Mouse (Mus musculus) spleen, postnatal 14 days (tissue): ENCODE results near the gene Raver1.
A peak's percentile ranks its signal among the peaks of the same experiment; 100 is the strongest.
"Not testable (repeated sequence)": the region's sequence is repeated elsewhere in the genome, so short reads cannot be mapped to it uniquely, and the experiment has no call there.

ENCODE experiments used
- DNase-seq, 2 experiments: peaks; one replicate each; pipeline ENCODE4 v3.0.0; 2021 to 2022; ENCODE audit warnings: low spot score in 2 of 2

Gene Raver1

GRCm38 (mm10) chr9:21105760-21106564 lies 14.2 kb upstream of the Raver1 start:
- DNase-seq: no peak

GRCm38 (mm10) chr9:21104814-21105213 lies 13.0 kb upstream of the Raver1 start:
- no peak for DNase-seq

GRCm38 (mm10) chr9:21102076-21102475 lies 10.3 kb upstream of the Raver1 start:
- DNase-seq: no peak

GRCm38 (mm10) chr9:21100447-21101161 lies 8.8 kb upstream of the Raver1 start:
- no peak for DNase-seq

- DNase-seq: no peak
Measured at GRCm38 (mm10) chr9:21097793-21098192, 6.0 kb upstream of the Raver1 start.

- DNase-seq: no peak
Measured at GRCm38 (mm10) chr9:21095958-21096357, 4.2 kb upstream of the Raver1 start.

- DNase-seq: no peak
Measured at GRCm38 (mm10) chr9:21093423-21093822, 1.6 kb upstream of the Raver1 start.

- DNase-seq: no peak
Measured at GRCm38 (mm10) chr9:21090972-21091706, 669 bp downstream of the Raver1 start.

- no peak for DNase-seq
Measured at GRCm38 (mm10) chr9:21090537-21090936, 1.3 kb downstream of the Raver1 start.

- no peak for DNase-seq
Measured at GRCm38 (mm10) chr9:21083324-21083723, 8.5 kb downstream of the Raver1 start.

GRCm38 (mm10) chr9:21081127-21081526 lies 10.7 kb downstream of the Raver1 start:
- DNase-seq: no peak

GRCm38 (mm10) chr9:21075625-21076024 lies 16.2 kb downstream of the Raver1 start:
- no peak for DNase-seq

- no peak for DNase-seq
Measured at GRCm38 (mm10) chr9:21074173-21074572, 17.6 kb downstream of the Raver1 start.

GRCm38 (mm10) chr9:21073044-21073840 lies 18.6 kb downstream of the Raver1 start, which contains the start of the genes Gm49373 and Fdx1l:
Gene Gm49373, minus strand, starts transcription at chr9:21073096.
Gene Fdx1l, minus strand, starts transcription at chr9:21073614.
- peak; percentile 65 to 79 for DNase-seq

GRCm38 (mm10) chr9:21072641-21073040 lies 19.2 kb downstream of the Raver1 start:
- no peak for DNase-seq

GRCm38 (mm10) chr9:21067006-21067684 lies 24.7 kb downstream of the Raver1 start, which contains the start of gene Zglp1:
Gene Zglp1, minus strand, starts transcription at chr9:21067093.
- DNase-seq: no peak

GRCm38 (mm10) chr9:21062928-21063327 lies 28.9 kb downstream of the Raver1 start:
- DNase-seq: no peak

GRCm38 (mm10) chr9:21051578-21051977 lies 40.2 kb downstream of the Raver1 start:
- DNase-seq: no peak

GRCm38 (mm10) chr9:21045235-21045634 lies 46.6 kb downstream of the Raver1 start:
- no peak for DNase-seq

- not testable (repeated sequence) for DNase-seq
Measured at GRCm38 (mm10) chr9:21044785-21045184, 47.0 kb downstream of the Raver1 start.

GRCm38 (mm10) chr9:21043563-21043962 lies 48.2 kb downstream of the Raver1 start:
- no peak for DNase-seq
